Mouse (Mus musculus): Measurements from ENCODE around the gene Muc13.

DNA sequence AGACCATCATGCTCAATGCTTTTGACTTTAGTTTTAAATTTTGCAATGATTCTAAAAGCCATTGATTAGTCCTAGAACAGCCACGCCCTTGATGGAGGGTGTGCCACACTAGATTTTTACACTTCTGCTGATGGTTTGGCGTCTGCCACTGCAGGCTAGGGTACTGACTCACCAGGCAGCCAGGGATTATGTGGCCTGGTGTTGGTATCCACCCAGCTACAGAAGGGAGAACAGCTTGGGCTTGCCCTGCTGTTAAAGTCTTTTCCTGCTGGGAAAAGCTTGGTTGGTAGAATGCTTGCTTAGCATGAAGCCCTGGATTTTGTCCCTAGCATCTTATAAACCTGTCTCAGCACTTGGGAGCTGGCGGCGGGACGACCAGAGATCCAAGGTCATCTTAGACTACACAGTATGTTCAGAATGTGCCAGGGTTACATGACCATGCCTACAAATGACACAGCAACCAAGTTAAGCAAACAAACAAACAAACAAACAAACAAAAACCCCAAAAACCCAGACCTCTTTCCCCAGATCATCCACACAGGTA, 69.4 kb downstream of the Muc13 start:
- no peak for TF ChIP-seq CTCF (IDR thresholded peaks at IDR 0.05; ENCODE audit: extremely low read depth, insufficient read depth, insufficient read length, insufficient replicate concordance)
- TF ChIP-seq POLR2A (IDR thresholded peaks at IDR 0.05; ENCODE audit: low read depth, low read length): no peak

Measured in spleen, adult 2 months (tissue).